Mouse (Mus musculus) midbrain, embryonic 15.5 days (tissue): ENCODE measurements around the gene Wdpcp. TPM values are rescaled to one million over a fixed set of nuclear protein-coding genes. Genes with fewer than 3 reads are reported as not detected.

Experiments used
- ATAC-seq: fragments of 200-750 bp; cut with Nextera tagmentation; replicated peaks from 2 replicates; pipeline ENCODE4 v1.8.0; 2017; ENCODE audit warnings: moderate TSS enrichment
- H3K27ac ChIP-seq: fragments of 300-500 bp; sonication (generic); 2 replicates; pipeline ENCODE4 v1.5.1; 2015; ENCODE audit warnings: mild to moderate bottlenecking, inconsistent platforms
- H3K27me3 ChIP-seq: fragments of 300-500 bp; sonication (generic); replicated peaks from 2 replicates; pipeline ENCODE4 v1.6.1; 2015; ENCODE audit warnings: inconsistent platforms
- H3K36me3 ChIP-seq: fragments of 300-500 bp; sonication (generic); replicated peaks from 2 replicates; pipeline ENCODE4 v1.6.1; 2015; ENCODE audit warnings: inconsistent platforms
- H3K4me1 ChIP-seq: fragments of 300-500 bp; sonication (generic); 2 replicates; pipeline ENCODE4 v1.6.1; 2015; ENCODE audit warnings: inconsistent platforms
- H3K4me2 ChIP-seq: fragments of 300-500 bp; sonication (generic); 2 replicates; pipeline ENCODE4 v1.6.1; 2015; ENCODE audit warnings: inconsistent platforms, mild to moderate bottlenecking, moderate library complexity
- H3K4me3 ChIP-seq: fragments of 300-500 bp; sonication (generic); 2 replicates; pipeline ENCODE4 v1.5.1; 2015; ENCODE audit warnings: mild to moderate bottlenecking, inconsistent platforms
- H3K9ac ChIP-seq: fragments of 300-500 bp; sonication (generic); 2 replicates; pipeline ENCODE4 v1.6.1; 2015; ENCODE audit warnings: mild to moderate bottlenecking, inconsistent platforms
- H3K9me3 ChIP-seq: fragments of 300-500 bp; sonication (generic); 2 replicates; pipeline ENCODE4 v1.6.1; 2016; ENCODE audit warnings: inconsistent platforms
- WGBS: fragments of 180-500 bp; shearing (Covaris S2); methylation state at CpG from one replicate; pipeline ENCODE4 v1.1.7; 2015; ENCODE audit warnings: mixed read lengths; 5-methylcytosine and 5-hydroxymethylcytosine counted together
- microRNA-seq: library from miRNA; unstranded; fragments of <30 nt; microRNA quantifications from one replicate; pipeline ENCODE4, GENCODE M21; 2016
- polyA plus RNA-seq: library from polyadenylated mRNA; unstranded; fragments of >200 nt; fragmentation: Nextera tagmentation; extraction: Ambion mirVana; gene quantifications from 2 replicates; pipeline ENCODE4 v1.2.1, GENCODE M21; 2015

Wdpcp gene
- polyA plus RNA-seq, 1 experiment from 2014 or later: 12.8 TPM

DNA sequence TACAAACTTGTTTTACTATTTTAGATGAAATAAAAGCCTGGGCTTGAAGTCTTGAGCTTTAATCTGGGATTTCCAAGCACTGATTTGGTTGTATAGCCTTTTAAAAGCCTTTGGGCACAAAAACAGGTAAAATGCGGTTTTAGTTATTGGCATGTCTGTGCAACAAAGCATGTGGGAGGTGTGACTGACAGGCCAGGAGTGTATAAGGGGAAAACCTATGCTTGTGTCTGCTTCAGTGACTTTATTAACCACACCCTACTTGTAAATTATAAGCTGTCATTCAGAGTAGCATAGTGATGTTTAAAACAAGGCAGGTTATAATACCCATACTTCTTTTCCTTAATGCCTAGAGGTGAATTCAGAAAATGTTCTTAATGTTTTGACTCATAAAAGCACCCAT lies 254.5 kb downstream of the Wdpcp start:
- no peaks in the 10 kb centered on the region for H3K4me1 ChIP-seq
- H3K27me3 ChIP-seq: no peaks in the 10 kb centered on the region
- no peak for ATAC-seq
- 86% methylated on average over 1 of the region's 1 CpGs for WGBS
- H3K9me3 ChIP-seq: no peaks in the 10 kb centered on the region
- H3K9ac ChIP-seq: no peak overlapping the region
- no peak overlapping the region for H3K4me2 ChIP-seq
- no peaks in the 10 kb centered on the region for H3K36me3 ChIP-seq
- no peak overlapping the region for H3K27ac ChIP-seq
- no peak overlapping the region for H3K4me3 ChIP-seq

DNA sequence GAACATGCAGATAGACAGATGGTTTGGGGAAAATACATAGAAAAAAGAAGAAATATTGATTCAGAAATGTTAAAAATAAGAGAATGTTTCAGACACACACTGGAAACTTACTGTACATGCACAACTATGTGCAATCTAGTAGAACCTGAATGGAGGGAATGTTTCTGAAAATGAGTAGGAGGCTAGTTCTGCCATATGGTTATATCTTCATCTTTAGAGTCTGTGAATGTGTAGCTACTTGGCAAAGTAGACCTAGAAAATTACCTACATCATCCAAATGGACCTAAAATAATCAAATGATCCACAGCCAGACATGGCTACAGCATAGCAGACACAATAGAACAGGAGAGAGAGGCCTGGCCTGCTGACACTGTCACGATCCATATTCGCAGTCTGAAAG lies 275.0 kb downstream of the Wdpcp start:
- no peak for ATAC-seq
- Histone ChIP-seq H3K4me3 (no peak overlapping the region), H3K27ac (no peak overlapping the region), H3K27me3 (no peaks in the 10 kb centered on the region), H3K9me3 (no peaks in the 10 kb centered on the region), H3K36me3 (no peaks in the 10 kb centered on the region), H3K9ac (no peak overlapping the region), H3K4me2 (no peak overlapping the region), H3K4me1 (no peaks in the 10 kb centered on the region)
- 93% methylated on average over 2 of the region's 2 CpGs for WGBS

DNA sequence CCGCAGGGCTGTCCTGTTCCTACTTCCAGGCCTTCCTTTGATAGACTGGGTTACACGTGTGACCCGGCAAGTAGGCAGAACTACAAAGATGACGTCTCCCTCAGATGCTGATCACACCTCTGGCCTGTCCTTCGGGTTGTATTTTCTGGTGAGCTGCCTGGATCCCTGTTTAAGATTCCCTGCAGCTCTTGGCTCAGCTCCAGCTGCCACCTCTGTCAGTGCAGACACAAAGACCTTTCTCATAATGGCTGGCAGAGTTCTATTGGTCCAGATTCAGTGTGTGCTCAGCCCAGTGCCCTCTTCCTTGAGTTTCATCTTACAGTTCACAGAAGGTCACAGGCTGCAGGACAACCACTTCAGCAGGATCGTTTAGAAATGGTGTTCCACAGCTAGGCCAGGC lies 292.0 kb downstream of the Wdpcp start:
- 24% methylated on average over 6 of the region's 6 CpGs for WGBS
- H3K9me3 ChIP-seq: 0 out of 2 replicates have a peak, but pooled peaks cover 4% of the 10 kb centered on the region
- H3K36me3 ChIP-seq: no peaks in the 10 kb centered on the region
- H3K4me3 ChIP-seq: no peak overlapping the region
- H3K27ac ChIP-seq: 0 out of 2 replicates have a peak overlapping the region, but pooled peaks have one; percentile 17
- peaks cover 4% of the 10 kb centered on the region; the same call in 1 of the 2 replicates for H3K4me1 ChIP-seq
- ATAC-seq: peak; percentile 75
- no peak overlapping the region for H3K4me2 ChIP-seq
- H3K27me3 ChIP-seq: no peaks in the 10 kb centered on the region
- no peak overlapping the region for H3K9ac ChIP-seq

DNA sequence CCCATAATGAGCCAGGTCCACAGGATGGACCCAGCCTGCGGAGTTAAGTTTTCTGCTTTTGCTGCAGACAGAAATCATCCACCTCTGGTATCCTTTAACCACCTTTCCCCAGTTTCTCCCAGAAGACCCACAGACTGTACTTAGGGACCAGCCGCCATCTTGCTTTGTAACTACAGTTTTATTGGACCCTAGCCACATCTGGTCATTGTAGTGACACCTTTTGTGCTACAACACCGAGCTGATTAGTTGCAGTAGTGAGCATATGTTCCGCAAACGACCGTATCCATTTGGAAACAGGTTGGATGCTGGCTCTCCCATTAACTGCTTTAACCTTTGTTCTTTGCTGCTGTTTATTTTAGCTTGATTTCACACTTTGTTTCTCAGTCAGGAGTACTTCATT lies 292.5 kb downstream of the Wdpcp start:
- WGBS: 62% methylated on average over 6 of the region's 6 CpGs
- Histone ChIP-seq H3K4me1 (peaks cover 4% of the 10 kb centered on the region; the same call in 1 of the 2 replicates), H3K4me3 (no peak overlapping the region), H3K9ac (no peak overlapping the region), H3K9me3 (0 out of 2 replicates have a peak, but pooled peaks cover 4% of the 10 kb centered on the region), H3K27me3 (no peaks in the 10 kb centered on the region), H3K4me2 (no peak overlapping the region), H3K36me3 (no peaks in the 10 kb centered on the region), H3K27ac (no peak overlapping the region)
- ATAC-seq: no peak

- Histone ChIP-seq H3K27me3 (no peaks in the 10 kb centered on the region), H3K4me2 (no peak overlapping the region), H3K9ac (no peak overlapping the region), H3K27ac (no peak overlapping the region), H3K4me3 (no peak overlapping the region), H3K9me3 (no peaks in the 10 kb centered on the region), H3K36me3 (no peaks in the 10 kb centered on the region), H3K4me1 (peaks cover 4% of the 10 kb centered on the region; the same call in 1 of the 2 replicates)
- no peak for ATAC-seq
- WGBS: 79% methylated on average over 3 of the region's 3 CpGs
Measured at GRCm38 (mm10) chr11:21868675-21869074, 296.6 kb downstream of the Wdpcp start.

DNA sequence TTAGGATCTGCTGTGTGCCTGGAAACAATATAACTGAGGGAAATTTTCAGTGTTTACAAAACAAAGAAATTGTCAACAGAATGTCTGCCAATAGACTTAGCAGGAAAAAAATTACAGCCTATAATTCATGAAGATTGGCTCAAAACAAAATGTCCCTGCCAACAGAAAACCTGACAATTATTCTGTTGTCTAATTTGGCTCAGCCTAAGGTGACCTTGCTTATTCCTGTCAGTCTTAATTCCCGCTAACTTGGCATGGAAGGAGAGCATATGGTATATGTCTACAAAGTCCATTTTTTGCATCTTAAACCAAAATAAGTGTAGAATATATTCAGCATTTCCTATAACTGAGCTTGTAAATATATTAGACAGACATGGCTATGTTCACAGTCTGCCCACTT lies 298.8 kb downstream of the Wdpcp start:
- H3K9me3 ChIP-seq: no peaks in the 10 kb centered on the region
- H3K9ac ChIP-seq: no peak overlapping the region
- H3K4me3 ChIP-seq: no peak overlapping the region
- no peaks in the 10 kb centered on the region for H3K36me3 ChIP-seq
- whole genome bisulfite sequencing: 87% methylated on average over 1 of the region's 1 CpGs
- no peak for ATAC-seq
- H3K4me2 ChIP-seq: no peak overlapping the region
- no peak overlapping the region for H3K27ac ChIP-seq
- H3K4me1 ChIP-seq: no peaks in the 10 kb centered on the region
- no peaks in the 10 kb centered on the region for H3K27me3 ChIP-seq

- Histone ChIP-seq H3K36me3 (no peaks in the 10 kb centered on the region), H3K9me3 (no peaks in the 10 kb centered on the region), H3K27me3 (no peaks in the 10 kb centered on the region), H3K27ac (no peak overlapping the region), H3K4me1 (no peaks in the 10 kb centered on the region), H3K4me2 (no peak overlapping the region), H3K9ac (no peak overlapping the region), H3K4me3 (no peak overlapping the region)
- ATAC-seq: no peak
- 80% methylated on average over 4 of the region's 4 CpGs for WGBS
Measured at GRCm38 (mm10) chr11:21871728-21872127, 299.7 kb downstream of the Wdpcp start.

- Histone ChIP-seq H3K36me3 (no peaks in the 10 kb centered on the region), H3K4me2 (no peak overlapping the region), H3K4me3 (no peak overlapping the region), H3K4me1 (no peaks in the 10 kb centered on the region), H3K9me3 (no peaks in the 10 kb centered on the region), H3K27me3 (no peaks in the 10 kb centered on the region), H3K27ac (no peak overlapping the region), H3K9ac (no peak overlapping the region)
- WGBS: 82% methylated on average over 2 of the region's 2 CpGs
- no peak for ATAC-seq
Measured at GRCm38 (mm10) chr11:21875077-21875476, 303.0 kb downstream of the Wdpcp start.

DNA sequence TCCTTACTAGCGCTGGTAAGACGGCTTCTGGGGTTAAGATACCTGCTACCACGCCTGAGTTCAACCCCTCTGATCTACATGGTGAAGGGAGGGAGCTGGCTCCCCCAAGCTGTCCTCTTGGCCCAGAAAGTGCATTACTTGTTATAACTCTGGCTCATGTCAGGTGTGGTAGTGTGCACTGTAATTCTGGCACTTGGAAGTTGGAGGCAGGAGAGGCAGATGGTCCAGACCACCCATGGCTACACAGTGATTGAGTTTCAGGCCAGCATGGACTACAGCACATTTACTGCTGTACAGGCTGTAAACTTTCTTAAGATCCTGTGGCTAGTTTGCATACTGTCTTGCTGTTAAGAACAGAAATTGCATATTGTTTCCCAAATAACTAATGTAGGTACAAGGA lies 322.7 kb downstream of the Wdpcp start:
- Histone ChIP-seq H3K27ac (no peak overlapping the region), H3K9ac (no peak overlapping the region), H3K4me3 (no peak overlapping the region), H3K4me2 (no peak overlapping the region), H3K4me1 (no peaks in the 10 kb centered on the region), H3K9me3 (no peaks in the 10 kb centered on the region), H3K27me3 (no peaks in the 10 kb centered on the region), H3K36me3 (no peaks in the 10 kb centered on the region)
- no peak for ATAC-seq
- WGBS: 88% methylated on average over 3 of the region's 3 CpGs

DNA sequence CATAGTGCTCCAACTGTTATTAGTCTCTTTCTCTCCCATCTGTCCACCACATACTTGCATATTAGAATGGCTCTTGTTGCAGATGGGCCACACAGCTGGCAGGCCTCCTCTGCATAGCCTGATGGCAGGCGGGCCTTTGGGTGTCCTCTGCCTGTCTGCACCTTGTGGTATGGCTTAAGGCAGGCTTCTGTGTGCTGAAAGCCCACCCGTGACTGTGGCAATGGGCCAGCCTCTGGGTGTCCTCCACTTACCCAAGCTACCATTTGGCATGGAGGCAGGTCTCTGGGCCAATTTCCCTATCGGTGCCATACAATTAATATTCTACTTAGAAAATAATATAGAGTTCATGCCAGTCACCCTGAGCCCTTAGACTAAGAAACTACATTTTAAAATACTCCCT lies 350.5 kb downstream of the Wdpcp start:
- H3K4me2 ChIP-seq: no peak overlapping the region
- no peak overlapping the region for H3K27ac ChIP-seq
- no peaks in the 10 kb centered on the region for H3K27me3 ChIP-seq
- no peak overlapping the region for H3K9ac ChIP-seq
- ATAC-seq: no peak
- H3K4me1 ChIP-seq: no peaks in the 10 kb centered on the region
- no peaks in the 10 kb centered on the region for H3K36me3 ChIP-seq
- no peak overlapping the region for H3K4me3 ChIP-seq
- 90% methylated on average over 3 of the region's 3 CpGs for WGBS
- H3K9me3 ChIP-seq: no peaks in the 10 kb centered on the region

Small RNAs within 50 kb of the gene (microRNA-seq; reads per million reads assigned to microRNA genes)
- not detected for gene Gm22990

Other genes with a start within 250 kb of the Wdpcp start
- gene Ugp2, start 201.0 kb upstream of the Wdpcp start, polyA plus RNA-seq: 58.8 and 60.4 TPM in 2 replicates
- gene Mdh1, start 132 bp downstream of the Wdpcp start, polyA plus RNA-seq: 526 and 546 TPM in 2 replicates